Mouse (Mus musculus) MN1 (cell line): ENCODE measurements around the gene Syn3.
"Not testable (repeated sequence)": the region's sequence is repeated elsewhere in the genome, so short reads cannot be mapped to it uniquely, and the experiment has no call there.

Experiments used
- DNase-seq: peaks from one replicate; pipeline ENCODE4 v3.0.0-alpha.2; 2016; ENCODE audit warnings: low spot score

The Syn3 gene

DNA sequence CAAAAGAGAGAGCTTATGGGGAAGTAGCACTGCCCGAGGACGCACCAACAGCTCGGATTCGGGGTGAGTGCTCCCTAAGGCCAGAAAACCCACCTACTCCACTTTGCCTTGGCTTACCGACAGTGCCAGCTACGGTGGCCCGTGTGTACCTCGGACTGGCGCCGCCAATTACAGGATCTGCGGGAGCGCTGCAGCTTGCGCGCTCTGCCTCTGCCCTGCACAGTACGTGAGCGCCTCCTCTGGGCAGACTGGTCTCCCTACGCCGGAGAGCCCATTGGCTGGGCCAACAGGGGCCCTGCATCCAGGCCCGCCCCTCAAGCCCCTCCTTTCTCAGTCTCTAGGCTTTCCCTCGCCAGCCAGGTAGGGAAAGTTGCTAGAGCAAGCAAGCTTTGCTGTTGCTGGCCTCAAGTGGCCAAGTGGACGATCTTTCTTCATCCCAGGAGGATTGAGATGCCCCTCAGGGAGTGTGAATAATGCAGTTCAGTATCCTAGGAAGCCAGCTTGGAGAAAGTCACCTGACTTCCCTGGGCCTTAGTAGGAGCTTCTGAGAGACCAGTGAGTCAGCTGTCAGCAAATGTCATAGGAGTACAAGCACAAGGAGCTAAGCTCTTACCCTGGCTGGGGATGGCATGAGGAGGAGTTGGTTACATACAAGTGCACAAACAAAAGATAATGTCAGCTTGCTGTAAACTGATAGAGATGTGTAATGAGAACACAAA is at the start of gene Syn3:
Gene Syn3, minus strand, starts transcription at position 224 of the 719 bp plus-strand sequence.
- DNase-seq: peak; percentile 97

DNA sequence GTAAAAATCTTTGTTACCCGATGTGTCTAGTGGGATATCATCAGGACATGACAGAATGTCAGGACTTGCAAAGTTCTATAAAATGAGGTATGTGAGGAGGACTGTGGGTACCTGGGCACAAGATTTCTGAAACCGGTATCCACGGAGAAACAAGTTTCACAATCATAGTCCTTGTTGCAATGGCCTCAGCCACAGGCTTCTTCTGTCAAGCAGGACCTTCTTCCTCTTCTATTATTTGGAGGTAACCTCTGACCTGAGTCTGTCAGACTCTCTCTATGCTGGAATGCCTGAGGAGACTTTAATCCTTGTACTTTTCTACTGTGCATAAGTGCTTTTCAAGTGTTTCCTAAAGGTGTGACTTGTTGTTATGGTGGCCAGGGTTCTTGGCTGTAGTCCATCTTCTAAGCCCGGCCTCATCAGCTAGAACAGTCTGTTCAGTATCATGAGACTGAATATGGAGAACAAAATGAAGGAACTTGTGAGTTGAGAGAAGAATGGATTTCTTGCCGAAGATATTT is 27.7 kb upstream of the Syn3 start:
- DNase-seq: not testable (repeated sequence)

DNA sequence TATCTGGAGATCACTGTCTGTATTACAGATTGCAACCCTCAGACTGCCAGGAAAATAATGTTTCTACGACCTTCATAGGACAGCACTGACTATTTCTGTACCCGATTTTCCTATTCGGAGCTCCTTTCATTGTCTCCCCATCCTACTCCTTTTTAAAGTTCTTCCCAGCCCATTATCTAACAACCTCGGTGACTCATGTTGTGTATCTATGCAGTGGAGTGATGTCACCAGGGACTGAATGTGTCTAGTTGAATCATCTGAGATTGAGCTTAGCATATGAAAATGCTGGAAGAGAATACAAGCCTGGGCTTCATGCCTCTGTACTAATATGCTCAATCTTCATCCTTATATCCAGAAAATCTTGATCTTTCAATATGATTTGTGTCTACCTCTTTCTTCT is 15.1 kb upstream of the Syn3 start:
- DNase-seq: peak; percentile 30

DNA sequence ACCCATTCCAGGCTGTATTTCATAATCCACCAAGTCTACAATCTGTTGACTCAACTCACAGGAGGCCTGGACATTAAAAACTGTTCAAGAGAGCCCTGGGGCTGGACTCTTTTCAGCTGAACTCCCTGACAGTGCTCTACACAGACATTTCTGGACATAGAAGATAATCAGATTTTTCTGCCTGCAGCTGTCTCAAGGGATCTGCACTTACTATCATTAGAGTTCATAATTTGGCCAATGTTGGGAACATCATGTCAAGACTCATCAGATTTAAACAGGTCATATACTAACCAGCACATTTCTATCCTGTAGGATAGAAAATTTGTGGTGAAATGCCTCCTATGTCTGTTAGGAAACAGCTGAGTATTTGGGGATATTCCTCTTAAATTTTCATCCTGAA is 12.2 kb upstream of the Syn3 start:
- peak; percentile 91 for DNase-seq

DNA sequence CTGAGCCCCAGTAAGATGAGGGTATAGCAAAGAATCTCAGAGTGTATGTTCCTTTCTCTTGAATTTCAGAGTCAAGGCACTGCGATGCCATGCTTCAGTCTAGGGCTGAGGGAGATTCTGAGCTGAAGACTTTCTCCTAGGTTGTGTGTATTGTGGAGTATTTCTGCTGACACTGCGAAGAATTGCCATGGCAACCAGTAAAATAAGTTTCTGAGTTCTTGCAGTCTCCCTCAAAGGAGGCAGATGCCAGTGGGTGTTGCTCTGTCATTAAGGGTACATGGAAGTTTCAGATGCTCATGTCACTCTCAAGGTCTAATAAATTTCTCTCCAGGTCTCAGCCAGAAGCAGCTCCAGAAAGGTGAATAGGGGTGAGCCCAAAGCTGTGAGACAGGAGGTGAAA is 3.4 kb upstream of the Syn3 start:
- DNase-seq: no peak

DNA sequence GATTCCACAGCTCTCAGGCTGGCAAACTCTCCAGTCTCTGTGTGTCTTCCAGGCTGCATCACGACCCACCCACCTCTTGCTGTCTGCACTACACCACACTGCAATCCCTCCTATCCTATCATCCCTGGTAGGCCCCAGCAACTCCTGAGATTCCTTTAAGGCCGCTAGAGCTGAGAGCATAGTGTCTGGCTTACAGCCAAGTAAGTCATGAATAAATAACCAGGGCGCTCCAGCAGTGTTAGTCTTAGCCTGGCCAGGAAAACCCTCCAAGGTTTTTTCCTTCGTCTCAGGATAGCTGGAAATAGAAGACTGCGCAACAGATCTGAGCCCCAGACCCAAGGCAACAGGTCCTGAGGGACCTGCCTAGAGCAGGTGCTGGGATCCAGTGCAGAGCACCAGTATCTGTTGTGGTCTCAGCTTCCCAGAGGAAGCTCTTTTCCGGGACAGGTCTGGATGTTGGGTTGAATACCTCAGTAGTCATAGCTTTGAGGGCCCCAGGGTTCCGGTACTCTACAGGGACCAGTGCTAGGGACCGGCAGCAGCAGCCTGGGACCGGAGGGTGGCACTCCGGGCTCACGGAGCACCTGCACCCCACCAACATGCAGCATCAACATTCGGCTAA is 534 bp downstream of the Syn3 start:
- DNase-seq: peak; percentile 78

DNA sequence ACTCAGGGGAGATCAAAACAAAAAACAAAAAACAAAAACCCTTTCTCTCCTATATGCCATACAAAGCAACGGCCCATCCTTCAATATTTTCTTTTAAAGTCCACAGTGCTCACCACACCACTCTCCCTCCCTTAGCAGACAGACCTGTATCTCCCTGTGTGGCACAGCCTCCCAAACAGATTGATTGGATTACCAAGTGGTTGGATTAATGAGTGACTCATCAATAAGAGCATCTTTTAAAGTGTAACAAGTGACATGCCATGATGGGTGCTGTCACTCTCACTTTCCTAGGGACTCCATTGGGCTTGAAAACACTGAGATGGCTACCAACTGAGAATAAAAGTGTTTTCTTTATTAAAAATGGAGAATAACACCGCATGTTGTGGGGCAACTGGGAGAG is 2.8 kb downstream of the Syn3 start:
- DNase-seq: no peak

DNA sequence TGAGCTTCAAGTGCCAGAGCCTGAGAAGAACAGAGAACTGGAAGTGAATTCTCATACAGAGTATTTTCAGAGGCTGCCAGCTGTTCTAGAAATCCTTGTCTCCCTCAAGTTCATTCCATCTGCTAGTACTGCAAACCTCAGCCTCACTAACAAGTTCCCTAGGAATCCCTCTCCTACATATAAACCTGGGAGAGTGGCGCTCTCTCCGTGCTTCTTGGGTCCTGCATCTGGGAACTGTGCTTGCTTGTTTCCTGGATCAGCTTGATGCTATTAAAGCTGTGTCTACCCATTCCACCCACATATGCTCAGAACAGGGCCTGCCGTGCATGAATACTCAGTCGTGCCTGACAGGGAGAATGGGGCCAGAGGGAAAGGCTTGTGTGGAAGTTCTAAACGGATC is 5.6 kb downstream of the Syn3 start:
- no peak for DNase-seq

DNA sequence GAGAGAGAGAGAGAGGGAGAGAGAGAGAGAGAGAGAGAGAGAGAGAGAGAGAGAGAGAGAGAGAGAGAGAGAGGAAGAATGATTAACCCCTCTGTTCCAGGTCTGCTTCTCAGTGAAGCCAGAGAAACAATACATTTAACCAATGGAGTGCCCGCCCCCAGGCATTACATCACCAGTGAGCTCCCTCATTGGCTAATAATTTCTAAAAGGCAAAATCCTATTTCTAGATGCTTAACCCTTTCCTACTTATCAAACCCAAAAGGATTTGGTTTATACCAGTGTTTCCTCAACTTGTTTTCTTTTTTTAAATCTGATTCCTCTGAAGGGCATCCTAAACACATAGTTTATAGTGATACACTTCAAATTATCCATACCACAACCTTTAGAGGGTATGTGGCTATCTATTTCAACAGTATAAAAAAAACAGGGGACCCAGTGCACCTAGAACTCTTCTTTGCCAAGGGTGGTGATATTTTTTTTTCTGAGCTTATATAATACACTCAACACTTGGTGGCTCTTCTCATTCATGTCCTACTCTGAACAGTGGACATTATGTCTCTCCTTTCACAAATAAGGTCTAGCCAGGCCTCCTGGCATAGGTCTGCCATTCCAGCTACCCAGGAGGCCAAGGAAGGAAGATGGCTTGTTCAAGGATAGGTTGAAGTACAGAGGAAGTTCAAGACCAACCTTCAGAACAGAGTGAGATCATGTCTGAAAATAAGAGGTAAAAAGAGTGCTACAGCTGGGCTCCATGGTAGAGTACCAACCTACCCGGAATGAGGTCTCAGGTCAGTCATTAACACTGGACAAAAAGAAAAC is 6.4 kb downstream of the Syn3 start:
- DNase-seq: peak; percentile 71

DNA sequence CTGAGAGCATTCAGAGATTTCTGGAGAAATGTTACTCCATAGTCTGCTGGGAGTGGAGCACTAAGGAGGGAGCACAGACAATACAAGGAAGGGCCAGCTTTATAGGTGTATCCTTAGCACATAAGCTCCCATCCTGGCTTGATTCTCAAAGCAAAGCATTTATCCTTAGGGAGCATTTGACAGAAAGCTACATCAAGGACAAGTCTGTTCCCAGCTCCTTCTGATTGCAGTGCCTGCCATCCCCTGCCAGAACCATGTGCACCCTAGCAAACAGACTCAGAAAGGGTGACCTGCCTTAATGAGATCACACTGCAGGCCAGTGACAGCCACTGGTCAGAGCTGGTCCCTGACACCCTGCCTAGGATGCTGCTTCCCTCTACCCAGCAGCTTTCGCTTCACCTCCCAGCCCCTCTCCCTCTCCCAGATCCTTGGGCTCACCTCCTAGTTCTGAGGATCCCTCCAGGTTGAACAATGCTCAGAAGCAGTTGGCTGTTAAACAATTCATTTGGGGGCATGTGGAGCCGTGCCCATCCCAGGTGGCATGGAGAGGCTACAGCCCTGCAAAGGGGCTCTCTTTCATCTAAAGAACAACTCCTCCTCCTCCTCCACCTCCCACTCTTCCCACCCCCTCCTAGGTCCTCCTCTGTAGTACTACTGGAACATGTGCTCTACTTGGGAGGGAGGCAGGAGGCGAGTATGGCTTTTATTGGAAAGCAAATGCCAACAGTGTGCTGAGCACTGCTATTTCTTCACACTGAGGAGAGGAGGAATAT is 7.2 kb downstream of the Syn3 start:
- DNase-seq: peak; percentile 29

DNA sequence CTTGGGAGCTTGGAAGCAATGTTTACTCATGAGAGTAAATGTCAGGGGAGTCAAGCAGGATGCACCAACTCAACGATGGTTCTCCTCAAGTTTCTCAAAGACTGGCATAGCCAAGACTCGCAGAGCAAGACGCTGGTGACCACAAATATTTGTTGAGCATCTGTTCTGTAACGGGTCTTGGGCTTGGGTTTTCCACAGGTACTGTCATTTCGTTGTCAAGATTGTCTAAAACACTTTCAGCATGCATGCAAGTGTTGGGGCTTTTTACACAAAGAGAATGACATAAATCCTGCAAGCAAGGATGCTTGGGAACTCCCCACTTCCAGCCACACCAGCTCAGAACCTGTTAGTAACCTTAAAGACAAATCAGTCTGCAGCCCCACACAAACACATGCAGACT is 10.2 kb downstream of the Syn3 start:
- no peak for DNase-seq

DNA sequence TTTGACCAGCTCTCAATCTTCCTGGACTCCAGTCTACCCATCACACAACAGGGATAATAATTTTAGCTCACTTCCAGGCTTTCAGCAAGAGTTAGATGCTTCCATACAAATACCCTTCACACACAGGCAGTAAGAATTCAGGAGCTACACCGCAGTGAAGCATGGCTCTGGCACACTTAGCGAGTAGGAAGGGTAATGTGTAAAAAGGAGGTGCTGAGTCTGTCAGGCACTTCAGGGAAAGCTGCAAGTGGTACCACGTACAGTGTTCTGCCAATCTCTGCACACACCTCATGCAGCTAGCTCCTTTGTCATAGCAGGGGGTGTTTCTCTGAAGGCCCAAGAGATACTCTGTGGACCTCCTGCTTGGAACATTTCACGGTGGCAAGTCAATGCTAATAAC is 12.7 kb downstream of the Syn3 start:
- no peak for DNase-seq

DNA sequence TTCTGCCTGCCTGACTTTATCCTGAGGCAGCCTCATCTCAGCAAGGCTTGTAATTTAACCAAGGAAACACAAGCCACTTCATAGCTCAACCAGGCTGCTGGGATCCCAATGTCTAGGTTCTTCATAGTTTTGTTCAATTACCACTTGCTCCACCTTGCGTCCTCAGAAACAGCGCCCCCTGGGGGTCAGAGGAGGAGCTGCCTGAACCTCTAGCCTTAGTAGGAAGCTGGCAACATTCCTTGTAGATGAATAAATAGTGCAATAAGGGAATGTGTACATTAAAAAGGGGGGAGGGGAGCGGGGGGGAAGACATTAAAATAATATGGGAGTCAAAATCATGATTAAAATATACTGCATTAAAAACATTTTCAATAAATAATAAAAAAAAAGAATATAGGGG is 14.7 kb downstream of the Syn3 start:
- DNase-seq: peak; percentile 23

DNA sequence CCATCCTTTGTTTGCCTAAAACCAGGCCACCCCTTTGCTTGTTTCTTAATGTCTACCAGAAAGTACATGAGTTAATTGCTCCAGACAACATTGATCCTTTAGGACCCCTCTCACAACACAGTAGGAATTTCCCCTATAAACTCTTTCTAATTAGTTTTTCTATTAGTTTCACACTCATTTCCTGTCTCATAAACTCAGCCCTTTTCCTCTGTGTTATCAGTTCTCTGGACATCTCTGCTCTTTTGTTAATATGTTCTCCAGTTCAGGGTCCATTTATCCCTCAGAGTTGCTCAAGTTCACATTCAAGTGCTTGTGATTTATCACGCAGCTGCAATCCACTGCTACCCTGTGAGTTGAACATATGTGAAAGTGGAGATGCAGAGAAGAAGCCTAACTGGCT is 16.2 kb downstream of the Syn3 start:
- DNase-seq: no peak

DNA sequence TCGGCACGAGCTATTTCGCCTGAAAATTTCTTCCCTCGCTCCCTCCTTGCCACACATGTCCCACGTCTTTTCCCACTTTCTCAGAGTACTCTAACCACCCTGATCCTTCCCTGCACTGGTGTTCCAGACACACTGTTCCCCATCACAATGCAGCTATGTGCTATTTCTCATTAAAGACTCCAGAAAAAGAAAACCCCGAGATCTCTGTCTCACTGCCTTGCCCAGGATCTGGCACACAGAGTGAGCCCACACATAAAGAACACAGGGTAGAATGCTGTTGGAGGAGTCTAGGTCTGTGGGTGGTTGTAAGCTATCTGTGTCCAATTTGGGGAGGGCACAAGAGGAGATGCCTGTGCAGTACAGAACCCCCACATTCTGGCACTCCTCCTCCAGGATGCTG is 18.0 kb downstream of the Syn3 start:
- no peak for DNase-seq

DNA sequence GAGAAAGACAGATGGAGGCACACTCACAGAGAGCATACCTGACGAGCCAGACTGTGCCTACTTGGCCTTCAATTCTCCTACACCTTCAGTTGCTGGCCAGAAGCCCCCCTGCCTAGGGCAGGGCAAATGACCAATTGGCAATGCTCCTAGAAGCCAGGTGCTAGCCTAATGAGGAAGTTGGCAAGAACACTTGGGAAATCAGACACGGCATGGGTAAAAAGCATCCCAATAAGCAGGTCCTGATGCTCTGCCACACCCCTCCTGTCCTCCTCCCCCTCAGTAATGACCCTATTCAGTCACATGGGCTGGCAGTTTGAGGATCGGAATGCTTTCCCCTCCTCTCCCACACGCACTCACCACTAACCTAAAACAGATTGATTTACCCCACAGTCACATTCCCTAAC is 19.0 kb downstream of the Syn3 start:
- peak; percentile 39 for DNase-seq

DNA sequence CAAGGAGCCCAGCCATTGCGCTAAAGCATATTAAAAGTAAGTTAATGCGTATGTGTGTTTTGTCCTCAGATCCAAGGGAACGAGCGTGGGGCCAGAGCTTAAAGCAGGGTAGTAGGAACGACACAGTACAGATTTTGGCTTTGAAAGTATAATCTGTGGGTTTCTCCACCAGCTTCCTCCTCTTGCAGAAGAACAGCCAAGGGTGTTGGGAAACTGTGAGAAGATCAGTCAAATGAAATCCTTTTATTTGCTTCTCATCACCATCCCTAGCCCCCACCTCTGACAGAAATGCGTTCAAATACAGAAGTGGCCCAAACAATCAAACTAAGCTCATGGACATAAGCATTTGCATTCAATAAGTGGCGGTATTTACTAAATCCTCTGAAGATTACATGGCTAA is 22.0 kb downstream of the Syn3 start:
- no peak for DNase-seq

DNA sequence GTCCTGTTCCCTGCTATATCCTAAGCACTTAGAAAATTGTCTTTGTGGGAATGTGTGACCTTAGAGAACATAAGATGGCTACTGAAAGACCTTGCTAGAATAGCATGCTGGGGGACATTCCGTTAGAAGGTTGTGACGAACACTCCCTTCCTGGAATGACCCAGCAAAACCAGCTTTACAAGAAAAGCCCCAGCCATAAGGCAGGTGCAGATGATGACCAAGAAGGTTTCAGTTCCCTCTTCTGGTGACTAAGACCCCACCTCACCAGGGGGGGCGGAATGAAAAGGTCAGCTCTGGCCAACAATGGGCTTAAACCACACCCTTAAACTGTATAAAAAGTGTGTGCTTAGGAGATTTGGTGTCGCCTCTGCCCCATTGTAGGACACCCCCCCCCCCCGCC is 23.4 kb downstream of the Syn3 start:
- no peak for DNase-seq

DNA sequence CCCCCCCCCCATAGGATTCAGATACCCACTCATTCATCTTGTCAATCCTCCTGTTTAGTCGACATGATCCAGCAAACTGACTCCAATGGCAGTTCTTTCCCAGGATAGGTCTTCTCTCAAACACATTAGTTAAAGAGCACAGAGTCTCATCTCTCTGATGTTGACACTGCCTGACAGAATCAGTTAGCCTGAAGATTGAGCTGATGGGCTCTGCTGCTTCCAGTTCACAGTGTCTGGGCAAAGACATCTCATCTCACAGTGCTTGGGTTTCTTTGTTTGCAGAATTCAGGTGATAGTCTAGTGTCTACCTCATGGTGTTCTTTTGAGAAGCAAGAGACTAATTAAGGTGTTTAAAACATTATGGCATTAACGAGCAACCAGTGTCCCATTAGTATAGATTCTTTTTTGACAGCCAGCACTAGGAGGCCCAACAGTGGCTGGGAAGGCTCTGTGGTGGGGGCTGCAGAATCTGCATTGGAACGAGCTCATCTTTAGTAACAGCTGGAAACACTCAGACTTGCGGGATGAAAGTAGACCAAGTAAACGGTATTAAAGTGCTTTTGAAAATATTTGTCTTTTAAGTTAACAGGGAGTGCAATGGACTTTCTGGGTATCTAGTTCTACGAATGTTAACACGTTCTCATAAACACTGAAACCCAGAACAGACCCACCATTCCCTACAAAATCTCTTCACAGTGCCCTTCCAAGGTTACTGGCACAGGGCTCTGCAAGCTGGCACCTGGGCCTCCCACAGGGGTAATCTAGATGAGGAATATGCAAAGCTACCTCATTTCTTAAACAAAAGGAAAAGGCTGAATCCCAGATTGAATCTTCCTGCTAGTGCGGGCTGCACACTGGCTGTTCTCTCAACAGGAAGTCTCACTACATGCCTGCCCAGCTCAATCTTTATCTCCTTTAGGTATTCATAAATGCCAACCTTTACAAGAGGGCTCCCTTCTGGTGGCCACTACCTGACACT is 24.2 kb downstream of the Syn3 start:
- DNase-seq: no peak

DNA sequence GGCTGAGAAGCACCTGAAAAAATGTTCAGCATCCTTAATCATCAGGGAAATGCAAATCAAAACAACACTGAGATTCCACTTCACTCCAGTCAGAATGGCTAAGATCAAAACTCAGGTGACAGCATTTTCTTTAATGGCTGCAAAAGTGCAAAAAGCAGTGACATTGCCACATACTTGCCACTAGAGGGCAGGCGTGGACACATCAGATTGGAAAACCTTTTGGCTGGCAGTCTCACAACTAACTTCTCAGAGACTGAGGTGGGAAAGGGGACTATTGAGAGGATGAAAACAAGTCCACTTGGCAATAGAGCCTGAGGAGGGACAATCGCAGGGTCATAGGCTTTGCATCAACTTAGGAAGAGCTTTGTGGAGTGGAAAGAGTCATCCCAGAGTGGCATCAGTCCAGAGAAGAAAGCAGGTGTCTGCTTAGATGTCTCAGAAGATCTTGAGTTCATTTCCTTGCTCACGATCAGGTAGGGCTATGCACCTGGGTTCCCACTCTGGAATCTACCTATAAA is 25.0 kb downstream of the Syn3 start:
- peak; percentile 62 for DNase-seq
